Comparison of ENCODE assay signal across 8 mouse cellular contexts in genomic region chr7:132809721-132810120, GRCm38 (mm10). TPM values are rescaled to one million over a fixed set of nuclear protein-coding genes. Genes with fewer than 3 reads are reported as not detected.
DNase-seq lines count a peak whose midpoint lies in the region; ATAC-seq and TF ChIP-seq lines count a peak whose summit lies in the region.

No protein-coding gene starts in this region.

- no peak for ATAC-seq in heart, embryonic 13.5 days (ENCODE audit: extremely low read depth, insufficient number of reproducible peaks, low FRiP score, low TSS enrichment)
- ATAC-seq in heart, postnatal 0 days (ENCODE audit: insufficient read depth, low read depth): no peak
- ATAC-seq in liver, embryonic 16.5 days (ENCODE audit: low read depth): no peak
- ATAC-seq in megakaryocyte progenitor cell, adult 5-6 weeks (replicated peaks; ENCODE audit: poor library complexity): no peak

- H3K4me2 ChIP-seq in heart, embryonic 13.5 days: peak overlapping the region; percentile 43; the same call in 1 of the 2 replicates
- H3K4me2 ChIP-seq in heart, postnatal 0 days (ENCODE audit: low read depth, low read length): peak overlapping the region; percentile 4
- peak overlapping the region; percentile 25; the same call in 1 of the 2 replicates for H3K4me2 ChIP-seq in liver, embryonic 16.5 days (ENCODE audit: low read depth, low read length)

- peak overlapping the region; percentile 69; the same call in 1 of the 2 replicates for H3K9ac ChIP-seq in heart, embryonic 13.5 days
- no peak overlapping the region for H3K9ac ChIP-seq in heart, postnatal 0 days (replicated peaks; ENCODE audit: low read depth, low read length)
- H3K9ac ChIP-seq in liver, embryonic 16.5 days (ENCODE audit: low read depth, low read length): peak overlapping the region; percentile 9; the same call in 1 of the 2 replicates

- TF ChIP-seq POLR2A in cortical plate, adult 2 months (IDR thresholded peaks at IDR 0.05; ENCODE audit: extremely low read depth, insufficient read depth, low read length): no peak

- DNase-seq in heart, postnatal 4 days: no peak
- no peak for DNase-seq in heart, postnatal 0 days (ENCODE audit: low spot score)
- no peak for DNase-seq in frontal cortex, adult 2 months (ENCODE audit: extremely low spot score in 1 of 2, low spot score in 1 of 2)
- DNase-seq in adrenal gland, postnatal 4 days (ENCODE audit: low spot score in 2 of 2): no peak

- TF ChIP-seq CTCF in cortical plate, adult 2 months (IDR thresholded peaks at IDR 0.05; ENCODE audit: extremely low read depth, insufficient read depth, low read length): no peak
- TF ChIP-seq CTCF in heart, postnatal 0 days (IDR thresholded peaks at IDR 0.05; ENCODE audit: low read depth): no peak

- peaks cover 85% of the 10 kb centered on the region for H3K4me1 ChIP-seq in heart, embryonic 13.5 days
- peaks cover 26% of the 10 kb centered on the region for H3K4me1 ChIP-seq in cortical plate, adult 2 months (ENCODE audit: control insufficient read depth, insufficient read depth, low read length)
- peaks cover 59% of the 10 kb centered on the region for H3K4me1 ChIP-seq in heart, postnatal 0 days (ENCODE audit: control insufficient read depth, insufficient read depth)
- peaks cover 70% of the 10 kb centered on the region for H3K4me1 ChIP-seq in liver, embryonic 16.5 days (ENCODE audit: control insufficient read depth, low read depth, low read length)

- H3K9me3 ChIP-seq in heart, embryonic 13.5 days: no peaks in the 10 kb centered on the region
- H3K9me3 ChIP-seq in heart, postnatal 0 days (replicated peaks; ENCODE audit: control insufficient read depth, low read length): no peaks in the 10 kb centered on the region
- no peaks in the 10 kb centered on the region for H3K9me3 ChIP-seq in liver, embryonic 16.5 days (replicated peaks; ENCODE audit: control insufficient read depth, low read length)

- H3K4me3 ChIP-seq in heart, embryonic 13.5 days: no peak overlapping the region
- H3K4me3 ChIP-seq in cortical plate, adult 2 months (ENCODE audit: insufficient read depth, low read length): no peak overlapping the region; the same call in 1 of the 2 replicates
- no peak overlapping the region for H3K4me3 ChIP-seq in heart, postnatal 0 days (ENCODE audit: low read depth, low read length)
- H3K4me3 ChIP-seq in liver, embryonic 16.5 days (ENCODE audit: low read depth, low read length): no peak overlapping the region

- H3K36me3 ChIP-seq in heart, embryonic 13.5 days: no peaks in the 10 kb centered on the region
- H3K36me3 ChIP-seq in heart, postnatal 0 days (replicated peaks; ENCODE audit: control insufficient read depth, insufficient read depth, low read length): no peaks in the 10 kb centered on the region
- H3K36me3 ChIP-seq in liver, embryonic 16.5 days (ENCODE audit: control insufficient read depth, insufficient read depth): no peaks in the 10 kb centered on the region

- no peaks in the 10 kb centered on the region for H3K27me3 ChIP-seq in heart, embryonic 13.5 days (replicated peaks)
- no peaks in the 10 kb centered on the region for H3K27me3 ChIP-seq in heart, postnatal 0 days (ENCODE audit: control insufficient read depth, insufficient read depth, low read length)
- peaks cover 8% of the 10 kb centered on the region; the same call in 1 of the 2 replicates for H3K27me3 ChIP-seq in liver, embryonic 16.5 days (ENCODE audit: control insufficient read depth, insufficient read depth, low read depth, low read length)

- WGBS in heart, embryonic 13.5 days: 62% methylated on average over 6 of the region's 6 CpGs
- WGBS in heart, postnatal 0 days: 70% methylated on average over 6 of the region's 6 CpGs
- 55% methylated on average over 6 of the region's 6 CpGs for WGBS in liver, embryonic 16.5 days (ENCODE audit: insufficient replicate concordance)

- H3K27ac ChIP-seq in heart, embryonic 13.5 days (replicated peaks): 0 out of 2 replicates have a peak overlapping the region, but pooled peaks have one; percentile 75
- peak overlapping the region; percentile 69 for H3K27ac ChIP-seq in cortical plate, adult 2 months (ENCODE audit: insufficient read depth, low read length)
- H3K27ac ChIP-seq in heart, postnatal 0 days (ENCODE audit: low read depth): 0 out of 2 replicates have a peak overlapping the region, but pooled peaks have one; percentile 74
- peak overlapping the region; percentile 78 for H3K27ac ChIP-seq in liver, embryonic 16.5 days (ENCODE audit: low read length)

- TF ChIP-seq EP300 in heart, postnatal 0 days (IDR thresholded peaks at IDR 0.05; ENCODE audit: low read depth): no peak

RNA-seq across cellular contexts. Expression of gene Fam53b, which starts 4.0 kb away (rescaled TPM):
- 12.5 and 15.7 TPM in 2 replicates for polyA plus RNA-seq in heart, embryonic 13.5 days (2015; fragmentation: Nextera tagmentation; extraction: Ambion mirVana)
- total RNA-seq in heart, postnatal 4 days (2021): 10 to 100 TPM; 29.6 to 38.3 TPM
- polyA plus RNA-seq in cortical plate, adult 2 months (2012; rRNA removed): 21.4 and 21.9 TPM in 2 replicates
- total RNA-seq in heart, postnatal 0 days (2014; rRNA removed; ENCODE audit: low replicate concordance): 18.6 and 28.6 TPM in 2 replicates
- 11.4 and 13.1 TPM in 2 replicates for polyA plus RNA-seq in heart, postnatal 0 days (2015; fragmentation: Nextera tagmentation; extraction: Ambion mirVana)
- 25.1 and 29.4 TPM in 2 replicates for polyA plus RNA-seq in liver, embryonic 16.5 days (2015; fragmentation: Nextera tagmentation; extraction: Ambion mirVana)
- 14.7 and 18.2 TPM in 2 replicates for polyA plus RNA-seq in frontal cortex, adult 2 months (2012; rRNA removed)
- 16.0 and 21.5 TPM in 2 replicates for total RNA-seq in megakaryocyte progenitor cell, adult 5-6 weeks (2015)
- 12.2 and 15.9 TPM in 2 replicates for total RNA-seq in megakaryocyte progenitor cell, adult 5-6 weeks (2017)
- total RNA-seq in adrenal gland, postnatal 4 days (2021): 10 to 100 TPM; 69.7 to 74.4 TPM

RNA-seq across cellular contexts. Expression of gene Eef1akmt2, which starts 42.8 kb away (rescaled TPM):
- 38.5 and 40.3 TPM in 2 replicates for polyA plus RNA-seq in heart, embryonic 13.5 days (2015; fragmentation: Nextera tagmentation; extraction: Ambion mirVana)
- 10 to 100 TPM; 17.3 to 19.7 TPM for total RNA-seq in heart, postnatal 4 days (2021)
- 34.7 and 36.9 TPM in 2 replicates for polyA plus RNA-seq in cortical plate, adult 2 months (2012; rRNA removed)
- total RNA-seq in heart, postnatal 0 days (2014; rRNA removed; ENCODE audit: low replicate concordance): 21.1 and 22.7 TPM in 2 replicates
- polyA plus RNA-seq in heart, postnatal 0 days (2015; fragmentation: Nextera tagmentation; extraction: Ambion mirVana): 29.2 and 32.5 TPM in 2 replicates
- 12.5 and 16.2 TPM in 2 replicates for polyA plus RNA-seq in liver, embryonic 16.5 days (2015; fragmentation: Nextera tagmentation; extraction: Ambion mirVana)
- polyA plus RNA-seq in frontal cortex, adult 2 months (2012; rRNA removed): 45.1 and 49.4 TPM in 2 replicates
- total RNA-seq in megakaryocyte progenitor cell, adult 5-6 weeks (2015): 27.3 and 38.6 TPM in 2 replicates
- 48.3 and 48.9 TPM in 2 replicates for total RNA-seq in megakaryocyte progenitor cell, adult 5-6 weeks (2017)
- 10 to 100 TPM; 36.0 to 36.2 TPM for total RNA-seq in adrenal gland, postnatal 4 days (2021)

RNA-seq across cellular contexts. Expression of gene Abraxas2, which starts 49.3 kb away (rescaled TPM):
- polyA plus RNA-seq in heart, embryonic 13.5 days (2015; fragmentation: Nextera tagmentation; extraction: Ambion mirVana): 25.7 and 28.9 TPM in 2 replicates
- total RNA-seq in heart, postnatal 4 days (2021): 10 to 100 TPM; 24.5 to 24.7 TPM
- polyA plus RNA-seq in cortical plate, adult 2 months (2012; rRNA removed): 24.0 and 25.1 TPM in 2 replicates
- total RNA-seq in heart, postnatal 0 days (2014; rRNA removed; ENCODE audit: low replicate concordance): 25.7 and 28.9 TPM in 2 replicates
- polyA plus RNA-seq in heart, postnatal 0 days (2015; fragmentation: Nextera tagmentation; extraction: Ambion mirVana): 23.3 and 24.1 TPM in 2 replicates
- polyA plus RNA-seq in liver, embryonic 16.5 days (2015; fragmentation: Nextera tagmentation; extraction: Ambion mirVana): 11.2 and 12.5 TPM in 2 replicates
- 22.9 and 24.2 TPM in 2 replicates for polyA plus RNA-seq in frontal cortex, adult 2 months (2012; rRNA removed)
- 48.6 and 48.9 TPM in 2 replicates for total RNA-seq in megakaryocyte progenitor cell, adult 5-6 weeks (2015)
- 38.6 and 45.9 TPM in 2 replicates for total RNA-seq in megakaryocyte progenitor cell, adult 5-6 weeks (2017)
- 10 to 100 TPM; 39.4 to 42.2 TPM for total RNA-seq in adrenal gland, postnatal 4 days (2021)
